Mouse (Mus musculus) liver, embryonic 13.5 days (tissue): ENCODE results near the gene Hcfc1. TPM values are rescaled to one million over a fixed set of nuclear protein-coding genes. Genes with fewer than 3 reads are reported as not detected.

Source experiments
- ATAC-seq: fragments of 200-750 bp; cut with Nextera tagmentation; 2 replicates; pipeline ENCODE4 v1.8.0; 2017; ENCODE audit warnings: low read depth, mild to moderate bottlenecking, moderate number of reproducible peaks, moderate library complexity
- DNase-seq: peaks from one replicate; pipeline ENCODE4 v3.0.0; 2022
- H3K27ac ChIP-seq: fragments of 300-500 bp; sonication (generic); 2 replicates; pipeline ENCODE4 v1.5.1; 2015; ENCODE audit warnings: moderate library complexity, mild to moderate bottlenecking, inconsistent platforms
- H3K27me3 ChIP-seq: fragments of 300-500 bp; sonication (generic); 2 replicates; pipeline ENCODE4 v1.6.1; 2015; ENCODE audit warnings: mild to moderate bottlenecking, inconsistent platforms
- H3K36me3 ChIP-seq: fragments of 300-500 bp; sonication (generic); 2 replicates; pipeline ENCODE4 v1.6.1; 2015; ENCODE audit warnings: mild to moderate bottlenecking, inconsistent platforms
- H3K4me1 ChIP-seq: fragments of 300-500 bp; sonication (generic); replicated peaks from 2 replicates; pipeline ENCODE4 v1.6.1; 2015; ENCODE audit warnings: inconsistent platforms
- H3K4me2 ChIP-seq: fragments of 300-500 bp; sonication (generic); 2 replicates; pipeline ENCODE4 v1.6.1; 2015; ENCODE audit warnings: inconsistent platforms, mild to moderate bottlenecking, moderate library complexity
- H3K4me3 ChIP-seq: fragments of 300-500 bp; sonication (generic); replicated peaks from 2 replicates; pipeline ENCODE4 v1.5.1; 2015; ENCODE audit warnings: mild to moderate bottlenecking, inconsistent platforms
- H3K9ac ChIP-seq: fragments of 300-500 bp; sonication (generic); 2 replicates; pipeline ENCODE4 v1.6.1; 2015; ENCODE audit warnings: mild to moderate bottlenecking, inconsistent platforms
- H3K9me3 ChIP-seq: fragments of 300-500 bp; sonication (generic); replicated peaks from 2 replicates; pipeline ENCODE4 v1.6.1; 2016; ENCODE audit warnings: inconsistent platforms
- WGBS: fragments of 180-500 bp; shearing (Covaris S2); methylation state at CpG from one replicate; pipeline ENCODE4 v1.1.7; 2015; ENCODE audit not compliant: insufficient replicate concordance; 5-methylcytosine and 5-hydroxymethylcytosine counted together
- polyA plus RNA-seq: library from polyadenylated mRNA; unstranded; fragments of >200 nt; fragmentation: Nextera tagmentation; extraction: Ambion mirVana; gene quantifications from 2 replicates; pipeline ENCODE4 v1.2.1, GENCODE M21; 2015

Hcfc1 gene
- polyA plus RNA-seq, 1 experiment from 2014 or later: 34.9 TPM

GRCm38 (mm10) chrX:73910451-73910850 lies 55.7 kb downstream of the Hcfc1 start:
- H3K9me3 ChIP-seq: no peaks in the 10 kb centered on the region
- H3K27me3 ChIP-seq: no peaks in the 10 kb centered on the region
- H3K4me2 ChIP-seq: peak overlapping the region; percentile 74
- peak overlapping the region; percentile 69 for H3K9ac ChIP-seq
- peaks cover 45% of the 10 kb centered on the region for H3K4me1 ChIP-seq
- H3K36me3 ChIP-seq: no peaks in the 10 kb centered on the region
- H3K4me3 ChIP-seq: peak overlapping the region; percentile 53
- ATAC-seq (no peak), DNase-seq (no peak)
- peak overlapping the region; percentile 76; the same call in 1 of the 2 replicates for H3K27ac ChIP-seq

GRCm38 (mm10) chrX:73910049-73910448 lies 56.1 kb downstream of the Hcfc1 start:
- Histone ChIP-seq H3K4me3 (0 out of 2 replicates have a peak overlapping the region, but pooled peaks have one; percentile 53), H3K27me3 (no peaks in the 10 kb centered on the region), H3K9ac (no peak overlapping the region), H3K27ac (no peak overlapping the region; the same call in 1 of the 2 replicates), H3K36me3 (peaks cover 3% of the 10 kb centered on the region; the same call in 1 of the 2 replicates), H3K4me2 (peak overlapping the region; percentile 74), H3K4me1 (peaks cover 44% of the 10 kb centered on the region), H3K9me3 (no peaks in the 10 kb centered on the region)
- ATAC-seq: no peak
- no peak for DNase-seq
- WGBS: 14% methylated on average over 1 of the region's 1 CpGs

GRCm38 (mm10) chrX:73897959-73898358 lies 68.2 kb downstream of the Hcfc1 start:
- H3K36me3 ChIP-seq: no peaks in the 10 kb centered on the region
- DNase-seq (no peak), ATAC-seq (no peak)
- no peak overlapping the region for H3K4me2 ChIP-seq
- H3K4me1 ChIP-seq: no peaks in the 10 kb centered on the region
- no peak overlapping the region for H3K9ac ChIP-seq
- H3K27me3 ChIP-seq: no peaks in the 10 kb centered on the region
- H3K4me3 ChIP-seq: no peak overlapping the region
- H3K27ac ChIP-seq: no peak overlapping the region
- H3K9me3 ChIP-seq: no peaks in the 10 kb centered on the region
- 50% methylated on average over 3 of the region's 3 CpGs for WGBS

GRCm38 (mm10) chrX:73895719-73896118 lies 70.4 kb downstream of the Hcfc1 start, which contains the start of gene L1cam:
L1cam (minus strand) TSS chrX:73896105.
- no peaks in the 10 kb centered on the region for H3K9me3 ChIP-seq
- no peak for ATAC-seq
- H3K9ac ChIP-seq: no peak within 1 kb of the TSS
- H3K4me3 ChIP-seq: no peak within 1 kb of the TSS
- H3K27me3 ChIP-seq: no peaks in the 10 kb centered on the region
- no peak for DNase-seq
- no peaks in the 10 kb centered on the region for H3K4me1 ChIP-seq
- H3K4me2 ChIP-seq: no peak within 1 kb of the TSS
- H3K36me3 ChIP-seq: no peaks in the 10 kb centered on the region
- H3K27ac ChIP-seq: no peak within 1 kb of the TSS
- WGBS: 17% methylated on average over 2 of the region's 2 CpGs

- Histone ChIP-seq H3K4me2 (no peak overlapping the region), H3K4me3 (no peak overlapping the region), H3K9ac (no peak overlapping the region), H3K36me3 (no peaks in the 10 kb centered on the region), H3K27ac (no peak overlapping the region), H3K9me3 (no peaks in the 10 kb centered on the region), H3K4me1 (no peaks in the 10 kb centered on the region), H3K27me3 (no peaks in the 10 kb centered on the region)
- WGBS: 74% methylated on average over 14 of the region's 14 CpGs
- DNase-seq (no peak), ATAC-seq (no peak)
Measured at GRCm38 (mm10) chrX:73892833-73893232, 73.3 kb downstream of the Hcfc1 start.

Other genes starting within 250 kb of the Hcfc1 start
- 7.2 and 7.5 TPM in 2 replicates for gene Abcd1, start 249.8 kb downstream of the Hcfc1 start, polyA plus RNA-seq
- 0.12 and 0.16 TPM in 2 replicates for gene Plxnb3, start 209.3 kb downstream of the Hcfc1 start, polyA plus RNA-seq
- 0.71 and 0.83 TPM in 2 replicates for gene Srpk3, start 192.0 kb downstream of the Hcfc1 start, polyA plus RNA-seq
- gene Idh3g, start 179.5 kb downstream of the Hcfc1 start, polyA plus RNA-seq: 130 and 131 TPM in 2 replicates
- 144 and 157 TPM in 2 replicates for gene Ssr4, start 179.3 kb downstream of the Hcfc1 start, polyA plus RNA-seq
- 0.06 and 0.07 TPM in 2 replicates for gene Pdzd4, start 141.4 kb downstream of the Hcfc1 start, polyA plus RNA-seq
- 0.06 and 0.10 TPM in 2 replicates for gene Avpr2, start 74.3 kb downstream of the Hcfc1 start, polyA plus RNA-seq
- 0.16 and 0.19 TPM in 2 replicates for gene L1cam, start 70.3 kb downstream of the Hcfc1 start, polyA plus RNA-seq
- gene Arhgap4, start 44.5 kb downstream of the Hcfc1 start, polyA plus RNA-seq: 4.7 and 4.8 TPM in 2 replicates
- 129 and 131 TPM in 2 replicates for gene Naa10, start 44.4 kb downstream of the Hcfc1 start, polyA plus RNA-seq
- gene Renbp, start 35.5 kb downstream of the Hcfc1 start, polyA plus RNA-seq: 17.5 TPM in 2 replicates
- 25.0 and 27.7 TPM in 2 replicates for gene Irak1, start 57.6 kb upstream of the Hcfc1 start, polyA plus RNA-seq
- gene Opn1mw, start 161.1 kb upstream of the Hcfc1 start, polyA plus RNA-seq: not detected in 2 replicates
- 6.2 and 6.8 TPM in 2 replicates for gene Mecp2, start 169.0 kb upstream of the Hcfc1 start, polyA plus RNA-seq
- gene Tex28, start 201.5 kb upstream of the Hcfc1 start, polyA plus RNA-seq: not detected in 2 replicates
- not detected in 2 replicates for gene Tktl1, start 210.9 kb upstream of the Hcfc1 start, polyA plus RNA-seq